Mouse (Mus musculus) bone marrow macrophage, adult 2 months (primary cell): ENCODE results near the gene Hoxc6.

ENCODE experiments used
- CTCF ChIP-seq: IDR thresholded peaks from 2 replicates; pipeline ENCODE4 v1.5.1; 2012; ENCODE audit warnings: low read depth, mild to moderate bottlenecking, low read length, moderate library complexity
- POLR2A ChIP-seq: IDR thresholded peaks from 2 replicates; pipeline ENCODE4 v1.6.1; 2012; ENCODE audit warnings: mild to moderate bottlenecking, low read depth, low read length, borderline replicate concordance

DNA sequence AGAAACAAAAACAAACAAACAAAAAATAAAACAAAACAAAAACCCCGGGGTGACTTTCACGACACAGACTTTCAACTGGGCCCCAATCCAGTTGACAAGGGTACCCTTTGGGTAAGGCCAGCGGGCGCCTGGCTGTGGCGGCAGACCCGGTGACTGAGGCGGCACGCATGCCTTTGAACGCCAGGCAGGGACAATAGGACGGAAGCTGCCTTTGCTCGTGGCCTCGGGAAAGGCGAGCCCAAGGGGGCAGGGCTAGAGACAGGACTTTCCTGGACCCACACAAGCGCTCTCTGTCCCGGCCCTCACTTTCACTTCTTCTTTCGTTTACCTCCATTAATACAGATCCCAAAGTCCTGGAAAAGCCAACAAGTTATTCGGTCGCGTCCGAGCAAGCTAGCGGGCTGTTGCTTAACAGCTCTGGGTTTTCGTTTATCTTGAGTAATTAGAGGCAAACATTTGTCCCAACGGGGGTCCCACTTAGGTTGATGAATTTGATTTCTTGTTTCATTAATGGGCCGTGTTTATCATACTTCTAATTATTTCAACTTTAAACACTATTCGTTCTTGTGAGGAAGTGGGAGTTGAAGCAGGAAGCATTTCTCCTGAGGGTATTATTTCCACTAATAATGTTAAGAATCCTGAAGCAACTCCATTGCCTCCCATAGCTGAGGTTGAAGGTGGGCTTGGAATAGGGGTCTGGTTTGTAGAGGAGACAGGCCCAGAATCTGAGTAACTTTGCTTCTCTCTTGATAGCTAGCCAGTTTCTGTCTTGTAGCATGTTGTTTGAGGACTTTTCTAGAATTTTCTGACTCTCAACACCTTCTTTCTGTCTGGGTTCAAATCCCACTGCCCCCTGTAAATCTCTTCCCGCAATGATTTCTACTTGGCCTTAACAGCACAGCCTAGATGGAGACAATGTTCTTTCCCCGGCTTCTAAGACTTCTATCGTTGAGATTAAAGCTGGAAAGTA, 34.1 kb upstream of the Hoxc6 start:
- no peak for TF ChIP-seq CTCF
- no peak for TF ChIP-seq POLR2A
